Mouse (Mus musculus) ES-E14 (cell line): Measurements from ENCODE around the gene Nr2f2. TPM values are rescaled to one million over a fixed set of nuclear protein-coding genes. Genes with fewer than 3 reads are reported as not detected.

ENCODE experiments used
- DNase-seq: peaks from one replicate; pipeline ENCODE4 v3.0.0-alpha.2; 2013; ENCODE audit warnings: low read depth, low spot score
- H3K27ac ChIP-seq: 2 replicates; pipeline ENCODE4 v1.5.1; 2012; ENCODE audit warnings: low read depth, mild to moderate bottlenecking, low read length, moderate library complexity, mixed read lengths; ENCODE audit not compliant: poor library complexity, insufficient read depth, severe bottlenecking
- H3K36me3 ChIP-seq: 2 replicates; pipeline ENCODE4 v1.6.1; 2012; ENCODE audit warnings: mild to moderate bottlenecking, low read length, moderate library complexity, mixed read lengths; ENCODE audit not compliant: control insufficient read depth, poor library complexity, insufficient read depth, severe bottlenecking
- H3K4me1 ChIP-seq, 2 experiments: fragments of 150-350 bp in 1 of 2; sonication (generic) in 1 of 2; 2 replicates each; pipeline ENCODE4 v1.6.1; 2012; ENCODE audit warnings: low read length in 2 of 2, mild to moderate bottlenecking in 1 of 2, mixed read lengths in 1 of 2; ENCODE audit not compliant: control insufficient read depth in 2 of 2, insufficient read depth in 2 of 2, poor library complexity in 1 of 2
- H3K4me3 ChIP-seq, 2 experiments: fragments of 150-350 bp in 1 of 2; sonication (generic) in 1 of 2; 2 replicates each; pipeline ENCODE4 v1.5.1; 2012; ENCODE audit warnings: low read length in 2 of 2, low read depth in 1 of 2, mild to moderate bottlenecking in 1 of 2, mixed read lengths in 1 of 2; ENCODE audit not compliant: insufficient read depth in 1 of 2, poor library complexity in 1 of 2, severe bottlenecking in 1 of 2
- H3K9ac ChIP-seq: 2 replicates; pipeline ENCODE4 v1.6.1; 2012; ENCODE audit warnings: low read depth, mild to moderate bottlenecking, low read length, mixed read lengths; ENCODE audit not compliant: poor library complexity, insufficient read depth, severe bottlenecking
- H3K9me3 ChIP-seq: fragments of 150-350 bp; sonication (generic); 2 replicates; pipeline ENCODE4 v1.6.1; 2012; ENCODE audit warnings: low read depth, mild to moderate bottlenecking, low read length; ENCODE audit not compliant: control insufficient read depth, insufficient read depth
- CHD2 ChIP-seq: IDR thresholded peaks from 2 replicates; pipeline ENCODE4 v1.6.1; 2014; ENCODE audit warnings: mild to moderate bottlenecking, low read depth, low read length, inconsistent platforms
- HCFC1 ChIP-seq: IDR thresholded peaks from 2 replicates; pipeline ENCODE4 v1.6.1; 2012; ENCODE audit warnings: low read length, inconsistent platforms, borderline replicate concordance; ENCODE audit not compliant: insufficient read depth
- MAFK ChIP-seq: IDR thresholded peaks from 2 replicates; pipeline ENCODE4 v1.6.1; 2014; ENCODE audit warnings: mild to moderate bottlenecking, low read depth, low read length, inconsistent platforms; ENCODE audit not compliant: insufficient read depth
- ZC3H11A ChIP-seq: IDR thresholded peaks from 2 replicates; pipeline ENCODE4 v1.6.1; 2012; ENCODE audit warnings: low read depth, mild to moderate bottlenecking, inconsistent platforms, low read length, borderline replicate concordance
- ZNF384 ChIP-seq: IDR thresholded peaks from 2 replicates; pipeline ENCODE4 v1.6.1; 2012; ENCODE audit warnings: low read depth, low read length, inconsistent platforms
- in situ Hi-C, 2 experiments: fragments of 600-800 bp; cut with MboI; formaldehyde crosslinking; loops; one replicate each; pipeline ENCODE4 v1.15.1; 2025; ENCODE audit warnings: low sequenced_read_pairs in 2 of 2, inconsistent platforms in 1 of 2; ENCODE audit not compliant: unreplicated experiment in 2 of 2
- total RNA-seq: library from RNA; depleted of rRNA; stranded (reverse); fragments of 300-350 nt; gene quantifications from 2 replicates; pipeline ENCODE4 v1.2.3, GENCODE M21; 2012

The Nr2f2 gene
- total RNA-seq, 1 experiment: 1.3 TPM

DNA sequence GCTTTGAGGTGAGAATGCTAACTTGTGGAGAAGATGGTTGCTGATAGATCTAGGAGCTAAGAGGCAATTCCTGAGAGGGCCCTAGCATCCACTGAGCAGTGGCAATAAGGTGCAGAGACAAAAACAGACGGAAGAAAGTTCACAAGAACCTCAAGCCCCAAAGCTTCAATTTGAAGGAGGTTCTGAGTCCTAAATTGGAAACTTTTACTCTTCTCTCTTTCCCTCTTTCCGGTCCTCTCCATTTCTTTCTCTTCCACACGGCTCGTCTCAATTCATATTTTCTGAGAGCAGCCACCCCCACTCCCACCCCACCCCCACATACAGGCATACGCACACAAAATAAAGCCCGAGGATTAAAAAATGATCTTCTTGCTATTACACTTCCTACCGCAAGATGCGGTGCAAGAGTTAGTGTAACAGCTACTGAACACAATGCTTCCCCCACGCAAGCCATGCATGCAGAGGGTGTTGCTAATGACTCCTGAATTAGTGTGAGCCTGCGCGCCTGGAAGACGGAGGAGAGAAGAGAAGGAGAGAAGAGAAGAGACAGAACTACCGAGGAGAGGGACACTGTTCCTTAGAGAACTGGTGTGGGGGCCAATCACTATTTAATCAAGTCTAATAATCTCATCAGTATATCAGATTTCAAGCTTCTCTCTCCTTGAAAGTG, 29.8 kb downstream of the Nr2f2 start:
- DNase-seq: no peak
- no peak for TF ChIP-seq ZC3H11A
- no peak for TF ChIP-seq HCFC1
- no peak for TF ChIP-seq CHD2
- no peak for TF ChIP-seq MAFK
- TF ChIP-seq ZNF384: no peak
- no peaks in the 10 kb centered on the region for H3K4me1 ChIP-seq
- no peaks in the 10 kb centered on the region for H3K9me3 ChIP-seq
- in situ Hi-C loops: loop anchor here in 1 of 2 experiments (10.0 kb wide), 1 partner anchor 52 kb away; no protein-coding TSS in a partner anchor
- H3K27ac ChIP-seq: no peak overlapping the region
- H3K4me3 ChIP-seq: no peak overlapping the region
- H3K9ac ChIP-seq: no peak overlapping the region
- no peaks in the 10 kb centered on the region for H3K36me3 ChIP-seq

DNA sequence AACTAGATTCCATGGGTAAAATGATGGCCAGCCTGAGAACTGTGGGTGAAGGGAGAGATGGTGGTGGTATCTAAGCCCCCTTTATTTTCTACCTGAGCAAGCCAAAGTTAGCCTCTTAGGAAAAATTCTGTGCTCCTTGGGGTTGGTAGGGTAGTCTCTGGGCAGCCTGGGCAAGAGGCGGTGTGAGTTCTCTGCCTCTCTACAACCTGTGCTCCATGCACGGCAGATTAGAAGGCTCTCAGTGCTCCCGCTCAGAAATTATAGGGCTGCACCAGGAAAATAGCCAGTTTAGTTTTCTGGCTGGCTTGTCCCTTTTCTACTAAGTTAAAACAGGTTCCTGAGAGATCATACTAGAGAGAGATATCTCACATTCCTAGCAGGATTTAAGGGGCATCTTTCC, 30.4 kb downstream of the Nr2f2 start:
- TF ChIP-seq MAFK (no peak), HCFC1 (no peak), CHD2 (no peak), ZNF384 (no peak)
- DNase-seq: no peak

DNA sequence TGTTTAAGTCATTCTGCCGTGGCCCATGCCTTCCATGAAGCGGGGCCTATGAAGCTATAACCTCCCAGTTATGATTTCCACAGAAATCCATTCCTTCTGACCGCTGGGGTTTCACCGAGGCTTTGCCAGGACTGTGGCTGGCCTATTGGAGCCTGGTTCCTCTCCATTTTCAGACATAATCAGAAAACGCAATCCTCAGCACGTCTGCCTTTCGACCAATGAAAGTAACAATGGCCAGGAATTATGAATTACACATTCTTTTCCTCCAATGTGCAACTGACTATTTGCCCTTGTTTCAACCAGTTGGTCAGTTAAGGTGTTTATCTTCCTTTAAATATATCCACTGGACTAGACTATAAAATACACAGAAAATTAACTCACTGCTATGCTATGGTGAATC, 31.1 kb downstream of the Nr2f2 start:
- TF ChIP-seq ZC3H11A: no peak
- no peak for TF ChIP-seq CHD2
- no peak for TF ChIP-seq ZNF384
- no peak for TF ChIP-seq HCFC1
- no peak for TF ChIP-seq MAFK
- in situ Hi-C loops: loop anchor here in 1 of 2 experiments (10.0 kb wide), 1 partner anchor 51 kb away; no protein-coding TSS in a partner anchor
- Histone ChIP-seq H3K36me3 (no peaks in the 10 kb centered on the region), H3K9me3 (no peaks in the 10 kb centered on the region), H3K4me3 (no peak overlapping the region), H3K4me1 (peaks cover 0 to 6% of the 10 kb centered on the region in 2 experiments; a peak in 2 of 4 replicates), H3K9ac (no peak overlapping the region), H3K27ac (no peak overlapping the region)
- no peak for DNase-seq

More for the DNA sequence above, 30.4 kb downstream of the Nr2f2 start:
- in situ Hi-C loops: loop anchor here in 1 of 2 experiments (10.0 kb wide), 1 partner anchor 51 kb away; no protein-coding TSS in a partner anchor
- Histone ChIP-seq H3K4me3 (no peak overlapping the region), H3K36me3 (no peaks in the 10 kb centered on the region), H3K27ac (no peak overlapping the region), H3K9ac (no peak overlapping the region), H3K9me3 (no peaks in the 10 kb centered on the region), H3K4me1 (0 out of 4 replicates have a peak, but pooled peaks cover 0 to 2% of the 10 kb centered on the region in 2 experiments)

DNA sequence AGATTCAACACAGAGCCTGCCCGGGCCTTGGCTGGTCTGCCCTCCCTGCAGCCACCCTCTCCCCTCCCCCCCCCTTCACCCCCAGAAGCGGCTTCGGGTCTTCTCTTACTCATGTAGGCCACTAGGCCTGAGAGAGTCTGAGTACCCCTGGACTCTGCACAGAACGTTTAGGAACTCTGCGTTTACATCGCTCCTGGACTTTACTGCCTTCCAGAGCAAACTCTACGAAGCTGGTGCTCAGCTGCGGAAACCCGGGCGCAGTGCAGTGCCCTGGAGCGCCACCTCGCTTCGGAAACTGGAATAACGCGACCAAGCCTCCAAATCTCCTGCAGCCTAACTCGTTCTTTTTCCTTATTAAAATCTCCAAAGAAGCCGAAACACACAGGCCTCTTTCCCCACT, 31.7 kb downstream of the Nr2f2 start:
- peak; percentile 70 for TF ChIP-seq ZC3H11A
- no peak for TF ChIP-seq ZNF384
- Histone ChIP-seq H3K4me3 (peak overlapping the region; percentile 14 to 24; a peak in 1 of 4 replicates), H3K36me3 (no peaks in the 10 kb centered on the region), H3K9me3 (no peaks in the 10 kb centered on the region), H3K27ac (no peak overlapping the region), H3K4me1 (peaks cover 0 to 6% of the 10 kb centered on the region in 2 experiments; a peak in 2 of 4 replicates), H3K9ac (no peak overlapping the region)
- no peak for DNase-seq
- in situ Hi-C loops: loop anchor here (5.0 to 10.0 kb wide), 3 partner anchors 32 to 53 kb away; partner anchors contain the start of gene Nr2f2 (in 2 of the 2)
